Mouse (Mus musculus) erythroblast, embryonic 14.5 days (primary cell): ENCODE measurements at regions not wholly inside any gene's neighbourhood (a gene's known extent, or its start where the extent isn't known, plus 50 kb on each side); places are given as distances from the start of the nearest gene placed in this dataset.

ENCODE experiments used
- H3K27me3 ChIP-seq: 2 replicates; pipeline ENCODE4 v1.6.1; 2012; ENCODE audit warnings: inconsistent platforms; ENCODE audit not compliant: control insufficient read depth
- H3K36me3 ChIP-seq: 2 replicates; pipeline ENCODE4 v1.6.1; 2012; ENCODE audit warnings: mild to moderate bottlenecking, inconsistent platforms; ENCODE audit not compliant: control insufficient read depth
- H3K4me1 ChIP-seq: 2 replicates; pipeline ENCODE4 v1.6.1; 2012; ENCODE audit warnings: inconsistent platforms; ENCODE audit not compliant: control insufficient read depth
- H3K4me3 ChIP-seq: replicated peaks from 2 replicates; pipeline ENCODE3; 2012; ENCODE audit warnings: moderate library complexity, mild to moderate bottlenecking, inconsistent platforms
- H3K9me3 ChIP-seq: 2 replicates; pipeline ENCODE4 v1.6.1; 2012; ENCODE audit warnings: low read length, inconsistent platforms, mixed read lengths; ENCODE audit not compliant: control insufficient read depth
- GATA1 ChIP-seq: IDR thresholded peaks from 2 replicates; pipeline ENCODE4 v1.6.1; 2012; ENCODE audit warnings: low read length, inconsistent platforms, mixed read lengths
- TAL1 ChIP-seq: IDR thresholded peaks from 3 replicates; pipeline ENCODE4 v1.6.1; 2012; ENCODE audit warnings: low read length, inconsistent platforms, mixed read lengths

GRCm38 (mm10) chr5:116922059-116922671 is 193.7 kb downstream of the Suds3 start:
- no peaks in the 10 kb centered on the region for H3K36me3 ChIP-seq
- H3K9me3 ChIP-seq: peaks cover 58% of the 10 kb centered on the region
- H3K4me1 ChIP-seq: no peaks in the 10 kb centered on the region
- H3K4me3 ChIP-seq: no peak overlapping the region
- H3K27me3 ChIP-seq: no peaks in the 10 kb centered on the region
- TF ChIP-seq TAL1: no peak

GRCm38 (mm10) chr5:116914876-116915275 is 201.0 kb downstream of the Suds3 start:
- TF ChIP-seq TAL1 (no peak), GATA1 (no peak)
- H3K4me3 ChIP-seq: no peak overlapping the region
- H3K36me3 ChIP-seq: no peaks in the 10 kb centered on the region
- no peaks in the 10 kb centered on the region; the same call in 1 of the 2 replicates for H3K27me3 ChIP-seq
- H3K4me1 ChIP-seq: no peaks in the 10 kb centered on the region
- H3K9me3 ChIP-seq: peaks cover 84% of the 10 kb centered on the region

GRCm38 (mm10) chr5:116900846-116901245 is 215.1 kb downstream of the Suds3 start:
- Histone ChIP-seq H3K4me1 (no peaks in the 10 kb centered on the region), H3K27me3 (no peaks in the 10 kb centered on the region), H3K4me3 (no peak overlapping the region), H3K36me3 (no peaks in the 10 kb centered on the region), H3K9me3 (peaks cover 72% of the 10 kb centered on the region)
- no peak for TF ChIP-seq GATA1
- TF ChIP-seq TAL1: no peak

- H3K4me3 ChIP-seq: no peak overlapping the region
Observed at GRCm38 (mm10) chr5:116897391-116897790, 218.5 kb downstream of the Suds3 start.

GRCm38 (mm10) chr5:116895036-116895783 is 220.7 kb downstream of the Suds3 start:
- Histone ChIP-seq H3K9me3 (peaks cover 90% of the 10 kb centered on the region), H3K27me3 (no peaks in the 10 kb centered on the region), H3K4me1 (no peaks in the 10 kb centered on the region), H3K36me3 (no peaks in the 10 kb centered on the region), H3K4me3 (no peak overlapping the region)
- TF ChIP-seq GATA1 (no peak), TAL1 (no peak)

More at GRCm38 (mm10) chr5:116897391-116897790, 218.5 kb downstream of the Suds3 start:
- Histone ChIP-seq H3K9me3 (peaks cover 85% of the 10 kb centered on the region), H3K4me1 (no peaks in the 10 kb centered on the region), H3K36me3 (no peaks in the 10 kb centered on the region), H3K27me3 (no peaks in the 10 kb centered on the region)
- TF ChIP-seq TAL1 (no peak), GATA1 (no peak)

GRCm38 (mm10) chr5:116894575-116894974 is 221.3 kb downstream of the Suds3 start:
- H3K9me3 ChIP-seq: peaks cover 90% of the 10 kb centered on the region
- H3K27me3 ChIP-seq: no peaks in the 10 kb centered on the region
- TF ChIP-seq GATA1 (no peak), TAL1 (no peak)
- H3K4me3 ChIP-seq: no peak overlapping the region
- no peaks in the 10 kb centered on the region for H3K4me1 ChIP-seq
- H3K36me3 ChIP-seq: no peaks in the 10 kb centered on the region

- Histone ChIP-seq H3K4me3 (no peak overlapping the region), H3K27me3 (no peaks in the 10 kb centered on the region), H3K9me3 (peaks cover 92% of the 10 kb centered on the region), H3K4me1 (no peaks in the 10 kb centered on the region), H3K36me3 (no peaks in the 10 kb centered on the region)
- TF ChIP-seq TAL1 (no peak), GATA1 (no peak)
Observed at GRCm38 (mm10) chr5:116892877-116893276, 223.0 kb downstream of the Suds3 start.

GRCm38 (mm10) chr5:116889224-116889623 is 226.7 kb downstream of the Suds3 start:
- H3K9me3 ChIP-seq: peaks cover 90% of the 10 kb centered on the region

More at GRCm38 (mm10) chr5:116889224-116889623, 226.7 kb downstream of the Suds3 start:
- no peaks in the 10 kb centered on the region; the same call in 1 of the 2 replicates for H3K27me3 ChIP-seq
- no peaks in the 10 kb centered on the region for H3K36me3 ChIP-seq
- H3K4me1 ChIP-seq: no peaks in the 10 kb centered on the region
- TF ChIP-seq GATA1: no peak
- no peak for TF ChIP-seq TAL1
- H3K4me3 ChIP-seq: no peak overlapping the region
